Mouse (Mus musculus) right cerebral cortex, adult 2 months (tissue): Measurements from ENCODE around the gene Ablim1.

Experiments used
- DNase-seq, 2 experiments: peaks; one replicate each; pipeline ENCODE4 v3.0.0; 2021 to 2022; ENCODE audit warnings: low spot score in 2 of 2

Ablim1 gene

GRCm38 (mm10) chr19:56990367-56991111 lies 324.2 kb downstream of the Ablim1 start:
- no peak for DNase-seq

- no peak for DNase-seq
Measured at GRCm38 (mm10) chr19:56989171-56989570, 325.5 kb downstream of the Ablim1 start.

GRCm38 (mm10) chr19:56984229-56984628 lies 330.5 kb downstream of the Ablim1 start:
- no peak for DNase-seq

- no peak for DNase-seq
Measured at GRCm38 (mm10) chr19:56983757-56984156, 331.0 kb downstream of the Ablim1 start.
